Mouse (Mus musculus): ENCODE measurements around the gene Iqcf1. TPM values are rescaled to one million over a fixed set of nuclear protein-coding genes. Genes with fewer than 3 reads are reported as not detected.
"Not testable (repeated sequence)": the region's sequence is repeated elsewhere in the genome, so short reads cannot be mapped to it uniquely, and the experiment has no call there.

Iqcf1 gene
- total RNA-seq, 2 experiments from 2014 or later = not detected

DNA sequence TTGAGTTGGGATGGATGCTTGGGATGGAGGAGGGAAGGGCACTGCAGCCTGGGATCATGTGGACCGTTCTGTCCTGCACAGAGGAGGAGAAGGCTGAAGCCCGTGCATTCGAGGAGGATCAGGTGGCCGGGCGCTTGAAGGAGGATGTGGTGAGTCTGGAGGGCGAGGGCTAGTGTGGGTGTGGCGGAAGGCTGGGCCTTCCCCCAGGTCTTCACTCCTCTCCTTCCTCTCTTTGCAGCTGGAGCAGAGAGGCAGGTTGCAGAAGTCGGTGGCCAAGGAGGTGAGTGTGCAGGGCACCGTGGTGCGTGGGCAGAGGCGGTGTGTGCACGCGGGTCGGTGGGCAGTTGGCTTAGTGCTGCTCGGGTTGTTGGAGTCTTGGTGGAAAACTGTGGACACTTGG, 18.7 kb upstream of the Iqcf1 start:
- intact Hi-C loops (cut with DNase I) = no loop called here
- DNase-seq = no peak

DNA sequence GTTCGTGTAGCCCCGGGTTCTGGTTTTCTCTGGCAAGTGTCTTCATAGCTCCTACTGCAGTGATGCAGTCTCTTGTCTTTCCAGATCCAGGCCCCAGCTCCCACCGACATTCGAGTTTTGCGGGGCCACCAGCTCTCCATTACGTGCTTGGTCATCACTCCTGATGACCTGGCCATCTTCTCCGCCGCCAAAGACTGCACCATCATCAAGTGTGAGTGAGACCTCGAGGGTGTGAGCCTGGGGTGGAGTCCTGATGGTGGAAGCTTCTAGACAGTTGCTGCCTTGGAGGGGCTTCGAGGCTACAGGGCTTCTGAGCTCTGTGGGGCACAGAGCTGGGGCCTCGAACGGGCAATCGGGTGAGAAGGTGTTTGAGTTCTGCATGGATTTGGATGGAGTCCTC, 18.1 kb upstream of the Iqcf1 start:
- intact Hi-C loops (cut with DNase I) = no loop called here
- DNase-seq = no peak

DNA sequence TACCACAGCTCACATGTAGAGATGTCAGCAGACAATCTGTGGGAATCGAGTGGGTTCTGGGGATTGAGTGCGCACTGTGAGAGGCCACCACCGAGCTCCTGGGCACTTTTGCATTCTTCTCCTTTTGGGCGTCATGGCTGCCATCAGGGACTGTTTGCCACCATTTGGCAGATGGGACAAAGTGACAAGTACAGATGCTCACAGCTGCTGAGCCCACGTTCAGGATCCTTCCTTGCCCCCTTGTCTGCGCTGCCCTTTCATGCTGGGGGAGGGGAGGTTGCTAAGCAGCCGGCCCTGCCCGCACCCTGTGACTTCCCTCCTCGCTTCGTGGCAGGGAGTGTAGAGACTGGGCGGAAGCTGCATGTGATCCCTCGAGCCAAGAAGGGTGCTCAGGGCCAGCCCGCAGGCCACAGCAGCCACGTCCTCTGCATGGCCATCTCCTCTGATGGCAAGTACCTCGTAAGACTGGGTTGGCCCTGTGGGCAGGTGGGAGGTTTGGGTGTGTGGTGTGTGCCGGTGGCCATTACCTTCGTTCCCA, 17.1 kb upstream of the Iqcf1 start:
- no peak for DNase-seq
- intact Hi-C loops (cut with DNase I) = no loop called here

DNA sequence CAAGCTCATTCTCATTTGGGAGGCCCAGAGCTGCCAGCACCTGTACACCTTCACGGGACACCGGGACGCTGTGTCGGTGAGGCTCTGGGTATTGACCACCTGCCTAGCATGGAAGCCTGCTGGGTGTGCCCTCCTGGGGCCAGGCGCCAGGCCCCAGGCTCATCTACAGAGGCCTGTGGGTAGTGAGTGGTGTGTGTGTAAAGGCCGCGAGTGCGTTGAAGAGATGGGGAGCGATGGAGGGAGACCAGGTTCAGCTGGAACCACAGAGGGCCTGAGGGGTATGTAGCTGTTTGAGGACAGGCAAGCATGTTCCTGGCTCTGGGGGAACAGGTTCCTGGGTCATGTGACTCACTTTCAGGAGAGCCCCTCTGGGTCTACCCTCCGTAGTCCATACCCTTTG, 16.6 kb upstream of the Iqcf1 start:
- DNase-seq = no peak
- intact Hi-C loops (cut with DNase I) = no loop called here

DNA sequence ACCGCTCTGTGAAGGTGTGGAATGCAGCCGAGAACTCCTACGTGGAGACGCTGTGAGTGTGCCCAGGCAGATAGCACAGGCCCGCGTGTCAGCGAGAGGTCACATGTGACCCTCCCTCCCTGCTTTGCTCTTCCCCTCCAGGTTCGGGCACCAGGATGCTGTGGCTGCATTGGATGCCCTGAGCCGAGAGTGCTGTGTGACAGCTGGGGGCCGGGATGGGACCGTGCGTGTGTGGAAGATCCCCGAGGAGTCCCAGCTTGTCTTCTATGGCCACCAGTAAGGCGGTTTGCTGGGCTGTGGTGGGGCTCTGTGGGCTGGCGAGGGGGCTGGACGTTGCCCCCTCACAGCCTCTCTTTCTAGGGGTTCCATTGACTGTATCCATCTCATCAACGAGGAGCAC, 16.2 kb upstream of the Iqcf1 start:
- no peak for DNase-seq
- intact Hi-C loops (cut with DNase I) = no loop called here

DNA sequence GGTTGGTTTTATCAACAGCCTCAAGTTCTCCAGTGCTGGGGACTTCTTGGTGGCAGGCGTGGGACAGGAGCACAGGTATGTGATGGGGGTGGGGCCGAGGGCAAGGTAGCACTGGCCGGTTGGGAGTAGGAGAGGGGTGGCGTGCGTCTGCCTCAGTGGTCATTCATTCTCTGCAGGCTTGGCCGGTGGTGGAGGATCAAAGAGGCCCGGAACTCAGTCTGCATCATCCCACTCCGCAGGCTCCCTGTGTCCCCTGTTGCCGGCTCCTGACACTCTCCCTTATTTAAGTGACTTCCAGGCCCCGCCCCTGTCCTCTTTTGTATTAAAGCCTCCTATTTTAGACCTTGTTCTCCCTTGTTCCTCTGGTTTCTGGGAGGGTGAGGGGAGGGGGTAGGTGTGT, 14.7 kb upstream of the Iqcf1 start:
- DNase-seq = no peak
- intact Hi-C loops (cut with DNase I) = no loop called here

DNA sequence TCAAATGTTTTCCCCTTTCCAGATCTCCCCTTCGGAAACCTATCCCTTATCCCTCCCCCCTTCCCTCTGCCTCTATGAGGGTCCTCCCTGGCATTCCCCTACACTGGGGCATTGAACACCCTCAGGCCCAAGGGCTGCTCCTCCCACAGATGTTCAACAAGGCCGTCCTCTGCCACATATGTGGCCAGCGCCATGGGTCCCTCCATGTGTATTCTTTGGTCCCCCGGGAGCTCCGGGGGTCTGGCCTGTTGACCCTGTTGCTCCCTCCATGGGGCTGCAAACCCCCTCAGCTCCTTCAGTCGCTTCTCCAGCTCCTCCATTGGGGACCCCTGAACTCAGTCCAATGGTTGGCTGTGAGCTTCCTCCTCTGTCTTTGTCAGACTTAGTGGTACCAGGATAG, 12.2 kb upstream of the Iqcf1 start:
- intact Hi-C loops (cut with DNase I); DNase-seq: not testable (repeated sequence)

DNA sequence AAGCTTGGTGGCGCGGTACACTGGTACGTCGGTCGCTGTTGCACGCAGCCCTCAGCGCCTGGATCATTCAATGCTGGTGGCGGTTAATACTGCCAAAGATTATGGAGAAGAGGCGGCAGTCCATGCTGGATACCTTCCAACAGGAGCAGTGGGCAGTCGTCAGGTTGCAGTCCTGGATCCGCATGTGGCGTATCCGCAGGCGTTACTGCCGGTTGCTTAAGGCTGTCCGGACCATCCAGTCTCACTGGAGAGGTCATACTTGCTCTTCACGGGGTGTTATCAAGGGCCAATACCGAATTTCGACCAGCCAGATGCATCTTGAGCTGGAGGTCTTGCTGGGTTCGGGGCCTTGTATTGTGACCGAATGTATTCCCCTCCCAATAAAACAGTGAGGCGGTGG, 2.1 kb downstream of the Iqcf1 start:
- DNase-seq = no peak
- intact Hi-C loops (cut with DNase I) = no loop called here

DNA sequence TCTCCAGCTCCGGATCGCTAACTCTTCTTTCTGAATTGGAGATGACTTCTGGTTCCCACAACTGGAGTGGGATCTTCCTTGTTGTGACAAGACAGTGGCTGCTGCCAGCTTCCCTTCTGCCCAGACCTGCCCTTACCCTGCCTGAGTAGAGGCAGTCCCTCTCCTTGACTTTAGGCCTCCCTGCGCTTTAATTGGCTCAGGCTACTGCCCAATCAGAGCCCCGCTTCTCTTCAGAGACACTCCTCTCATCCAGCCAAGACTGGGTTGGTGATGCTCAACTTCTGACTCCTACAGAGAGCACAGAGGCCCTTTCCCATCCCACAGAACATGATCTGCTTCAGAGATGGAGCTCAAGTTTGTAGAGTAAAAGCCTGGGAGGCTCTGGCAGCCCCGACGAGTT, 4.5 kb downstream of the Iqcf1 start:
- DNase-seq = no peak
- intact Hi-C loops (cut with DNase I) = no loop called here

DNA sequence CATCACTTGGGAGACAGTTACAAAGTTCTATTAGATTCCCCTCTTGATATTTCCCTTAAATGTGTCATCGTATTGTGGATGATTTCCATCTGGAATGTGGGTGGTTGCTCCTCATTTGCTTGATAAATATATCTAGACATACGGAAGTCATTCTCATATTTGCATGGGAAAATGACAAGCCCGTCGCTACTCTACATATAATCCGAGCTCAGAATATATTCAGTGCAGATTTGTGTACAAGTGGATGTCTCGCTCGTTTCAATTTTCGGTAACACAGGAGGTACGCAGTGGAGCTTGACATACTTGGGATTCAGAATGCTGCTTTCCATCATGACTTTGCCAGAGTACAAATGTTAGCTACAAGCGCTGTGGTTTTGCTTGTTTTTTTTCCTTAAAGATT, 9.6 kb downstream of the Iqcf1 start:
- no peak for DNase-seq
- intact Hi-C loops (cut with DNase I) = no loop called here

DNA sequence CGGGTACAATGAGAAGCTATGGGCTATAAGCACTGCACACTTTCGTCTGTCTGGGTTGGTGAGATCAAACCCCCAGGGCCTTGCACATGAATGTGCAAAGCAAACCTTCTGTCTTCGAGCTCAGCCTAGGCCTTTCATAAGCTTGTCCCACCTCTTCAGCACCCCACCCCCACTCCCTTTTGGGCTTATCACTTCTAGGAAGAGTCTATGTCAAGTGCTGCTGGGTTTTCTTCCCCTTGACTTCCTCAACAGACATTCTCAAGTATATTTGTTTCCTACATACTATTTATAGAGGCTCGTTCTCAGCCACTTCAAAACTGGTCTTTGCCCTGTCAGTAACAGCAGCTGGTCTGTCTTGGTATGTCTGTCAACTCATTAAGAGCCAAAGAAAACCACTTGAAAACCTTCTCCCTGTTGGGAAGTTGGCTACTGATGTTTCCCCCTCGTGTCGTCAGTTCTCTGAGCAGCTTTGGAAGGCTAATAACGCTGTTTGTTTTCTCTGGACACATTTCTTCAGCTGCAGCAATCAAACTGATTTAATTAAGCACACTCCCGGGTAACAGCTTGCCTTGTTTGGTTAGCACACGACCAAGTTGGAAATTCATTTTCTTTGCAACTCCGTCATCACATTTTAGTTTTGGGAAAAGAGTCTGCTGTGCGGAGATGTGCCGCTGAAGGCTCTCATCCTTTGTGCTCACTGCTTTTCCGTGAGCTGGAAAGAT, 13.1 kb downstream of the Iqcf1 start:
- intact Hi-C loops (cut with DNase I) = no loop called here
- DNase-seq = peak; percentile 6 to 24

DNA sequence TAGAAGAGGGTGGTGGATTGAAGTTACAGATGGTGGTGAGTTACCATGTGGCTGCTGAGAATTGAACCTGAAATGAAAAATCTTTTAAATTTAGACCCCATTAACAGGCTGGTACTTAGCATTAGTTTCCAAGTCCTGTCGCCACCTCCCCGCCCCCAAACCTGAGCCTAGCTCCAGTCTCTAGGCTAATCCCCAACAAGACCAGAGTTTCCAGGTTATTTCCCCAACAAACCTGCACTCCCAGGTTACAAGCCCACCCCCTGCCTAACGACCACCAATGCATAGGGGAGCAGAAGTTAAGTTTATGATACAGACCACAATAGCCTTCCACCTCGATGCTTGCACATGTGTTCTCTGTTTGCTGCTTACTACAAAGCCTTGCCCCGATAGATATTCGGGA, 13.8 kb downstream of the Iqcf1 start:
- intact Hi-C loops (cut with DNase I) = no loop called here
- DNase-seq = no peak

DNA sequence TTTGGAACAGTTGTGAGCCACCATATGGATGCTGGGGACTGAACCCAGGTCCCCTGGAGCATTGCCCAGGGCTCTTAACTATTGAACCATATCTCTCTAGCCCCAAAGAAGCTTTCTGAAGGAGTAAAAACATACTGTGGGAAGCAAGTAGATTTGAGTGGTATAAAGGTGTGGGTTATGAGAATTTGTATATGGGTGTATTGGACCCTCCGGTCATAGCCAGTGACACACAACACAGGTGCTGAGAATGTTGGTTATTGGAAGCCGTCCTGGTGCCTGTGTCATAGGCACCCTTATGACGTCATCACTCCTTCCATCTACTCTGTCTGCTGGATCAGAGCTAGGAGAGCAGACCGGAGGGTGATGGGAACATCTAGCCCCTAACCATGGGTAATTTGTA, 14.5 kb downstream of the Iqcf1 start, which contains the start of gene Iqcf5:
Iqcf5 (plus strand) TSS at position 301 of the 400 bp plus-strand sequence.
- intact Hi-C loops (cut with DNase I) = no loop called here
- no peak for DNase-seq

DNA sequence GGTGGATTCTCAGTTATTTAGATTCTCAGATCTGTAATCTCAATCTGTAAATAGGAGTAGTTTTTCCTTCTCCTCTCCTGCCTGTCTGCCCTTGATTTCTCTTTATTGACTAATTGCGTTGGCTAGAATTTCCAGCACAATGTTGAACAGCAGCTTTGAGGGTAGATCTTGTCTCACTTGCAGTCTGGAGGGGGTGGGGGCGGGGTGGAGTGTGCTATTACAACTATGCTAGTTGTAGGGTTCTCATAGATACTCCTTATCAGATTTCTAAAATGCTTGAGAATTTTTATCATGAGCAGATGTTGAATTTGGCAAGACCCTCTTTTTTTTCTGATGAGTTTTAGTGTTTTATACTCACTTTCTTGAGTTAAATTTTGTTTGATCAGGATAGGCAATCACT, 19.7 kb downstream of the Iqcf1 start:
- intact Hi-C loops (cut with DNase I) = no loop called here
- no peak for DNase-seq

DNA sequence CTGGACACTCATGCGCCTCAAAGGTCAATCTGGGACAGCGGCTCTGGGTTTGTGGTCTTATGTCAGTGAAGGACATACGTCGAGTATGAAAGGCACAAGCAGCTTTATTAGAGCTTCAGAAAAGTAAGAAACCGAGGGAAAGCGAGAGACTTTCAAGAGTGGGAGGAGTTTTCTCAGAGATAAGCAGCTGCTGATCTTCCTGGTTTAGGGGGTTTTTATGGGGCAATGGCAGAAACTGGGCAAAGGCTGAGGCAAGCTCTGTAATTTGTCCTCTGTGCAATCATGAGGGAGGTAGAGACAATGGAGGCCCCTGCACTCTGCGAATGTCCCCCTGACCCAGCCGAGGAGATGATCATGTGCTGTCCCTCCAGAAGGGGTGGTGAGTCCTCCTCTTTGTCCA, 20.1 kb downstream of the Iqcf1 start:
- DNase-seq = no peak
- intact Hi-C loops (cut with DNase I) = no loop called here

DNA sequence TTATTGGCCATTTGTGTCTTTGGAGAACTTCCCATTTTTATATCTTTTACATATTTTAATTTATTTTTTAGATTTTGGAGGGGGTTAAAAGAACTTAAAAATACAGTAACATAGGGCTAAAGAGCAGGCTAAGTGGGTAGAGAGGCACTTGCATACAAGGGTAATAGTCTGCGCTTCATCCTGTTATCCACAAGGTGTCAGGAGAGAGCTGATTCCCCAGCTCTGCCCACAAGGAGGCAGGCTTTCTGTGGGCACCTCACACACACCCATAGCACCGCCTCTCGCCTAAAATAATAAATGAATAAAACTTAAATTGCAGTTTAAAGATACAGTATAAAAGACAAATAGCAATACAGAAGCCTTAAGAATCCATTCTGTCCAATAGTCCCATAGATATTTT, 32.1 kb downstream of the Iqcf1 start:
- DNase-seq = peak; percentile 8 to 37
- intact Hi-C loops (cut with DNase I) = no loop called here

DNA sequence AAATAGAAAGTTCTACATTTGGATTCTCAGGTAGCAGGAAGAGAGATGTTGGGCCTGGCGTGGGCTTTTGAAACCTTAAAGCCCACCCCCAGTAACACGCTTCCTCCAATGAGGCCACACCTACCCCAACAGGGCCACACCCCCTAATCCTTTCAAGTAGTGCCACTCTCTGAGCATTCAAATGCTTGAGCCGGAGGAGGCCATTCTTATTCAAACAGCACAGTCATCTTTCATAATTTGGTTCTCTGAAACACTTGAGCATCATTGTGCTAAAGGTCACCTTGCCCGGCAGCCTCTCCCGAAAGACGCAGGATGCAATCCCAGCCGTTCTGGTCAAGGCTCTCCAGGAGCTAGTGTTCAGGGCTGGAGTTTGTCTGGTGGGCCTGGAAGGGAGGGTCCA, 34.5 kb downstream of the Iqcf1 start:
- intact Hi-C loops (cut with DNase I) = no loop called here
- DNase-seq = no peak

DNA sequence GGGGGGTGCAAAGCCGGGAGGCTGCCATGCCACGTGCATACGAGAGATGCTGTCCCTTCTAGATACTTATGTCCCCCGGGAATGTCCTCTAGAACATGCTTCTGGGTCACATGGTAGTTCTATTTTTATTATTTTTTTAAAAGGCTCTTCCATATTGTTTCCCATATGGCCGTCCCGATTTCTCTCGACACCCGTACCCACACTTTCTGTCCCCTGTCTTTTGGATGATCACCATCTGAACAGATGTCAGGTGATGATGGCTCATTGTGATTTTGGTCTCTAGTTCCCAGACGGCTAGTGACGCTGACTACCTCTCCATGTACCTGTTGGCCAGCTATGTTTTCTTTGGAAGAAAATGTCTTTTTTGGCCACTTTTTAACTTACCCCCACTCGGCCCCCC, 35.2 kb downstream of the Iqcf1 start:
- intact Hi-C loops (cut with DNase I) = no loop called here
- DNase-seq = no peak

Other genes starting within 250 kb of the Iqcf1 start
- gene Poc1a, start 218.9 kb upstream of the Iqcf1 start, total RNA-seq (2021) = 1 to 10 TPM; 6.4 to 7.2 TPM
- 10 to 100 TPM; 47.0 to 47.1 TPM for gene Dusp7, start 131.3 kb upstream of the Iqcf1 start, total RNA-seq (2021)
- 100 to 1,000 TPM; 403 to 404 TPM for gene Rpl29, start 70.5 kb upstream of the Iqcf1 start, total RNA-seq (2021)
- gene Acy1, start 61.6 kb upstream of the Iqcf1 start, total RNA-seq (2021) = 10 to 100 TPM; 17.0 to 17.8 TPM
- 1 to 10 TPM; 4.6 to 6.2 TPM for gene Abhd14b, start 52.5 kb upstream of the Iqcf1 start, total RNA-seq (2021)
- 10 to 100 TPM; 20.0 to 22.4 TPM for gene Abhd14a, start 52.3 kb upstream of the Iqcf1 start, total RNA-seq (2021)
- 10 to 100 TPM; 77.4 to 89.6 TPM for gene Pcbp4, start 46.7 kb upstream of the Iqcf1 start, total RNA-seq (2021)
- gene Gpr62, start 34.0 kb upstream of the Iqcf1 start, total RNA-seq (2021) = under 1 TPM in 1 of 2 experiments, not detected in 1; 0.12 TPM
- 10 to 100 TPM; 18.8 to 19.1 TPM for gene Rrp9, start 24.0 kb upstream of the Iqcf1 start, total RNA-seq (2021)
- 10 to 100 TPM; 12.5 to 13.5 TPM for gene Parp3, start 23.0 kb upstream of the Iqcf1 start, total RNA-seq (2021)
- gene Iqcf5, start 14.6 kb downstream of the Iqcf1 start, total RNA-seq (2021) = not detected
- not detected for gene Iqcf3, start 61.7 kb downstream of the Iqcf1 start, total RNA-seq (2021)
- gene Iqcf4, start 71.0 kb downstream of the Iqcf1 start, total RNA-seq (2021) = not detected
- gene Iqcf6, start 126.6 kb downstream of the Iqcf1 start, total RNA-seq (2021) = not detected
- not detected for gene Grm2, start 156.1 kb downstream of the Iqcf1 start, total RNA-seq (2021)
- 10 to 100 TPM; 35.4 to 37.4 TPM for gene Tex264, start 186.0 kb downstream of the Iqcf1 start, total RNA-seq (2021)